Mouse (Mus musculus) lung, embryonic 14.5 days (tissue): Measurements from ENCODE around the gene Spata7. TPM values are rescaled to one million over a fixed set of nuclear protein-coding genes. Genes with fewer than 3 reads are reported as not detected.
A peak's percentile ranks its signal among the peaks of the same experiment; 100 is the strongest.

ENCODE experiments used
- ATAC-seq: fragments of 200-750 bp; cut with Nextera tagmentation; 2 replicates; pipeline ENCODE4 v1.8.0; 2017; ENCODE audit warnings: mild to moderate bottlenecking, moderate TSS enrichment, moderate library complexity; ENCODE audit not compliant: insufficient read depth
- DNase-seq: peaks from one replicate; pipeline ENCODE4 v3.0.0-alpha.2; 2015
- H3K27ac ChIP-seq: fragments of 300-500 bp; sonication (generic); 2 replicates; pipeline ENCODE4 v1.5.1; 2014; ENCODE audit warnings: low read depth, mild to moderate bottlenecking, moderate library complexity
- H3K27me3 ChIP-seq: fragments of 300-500 bp; sonication (generic); 2 replicates; pipeline ENCODE4 v1.6.1; 2014; ENCODE audit warnings: low read length, control low read depth; ENCODE audit not compliant: insufficient read depth
- H3K36me3 ChIP-seq: fragments of 300-500 bp; sonication (generic); 2 replicates; pipeline ENCODE4 v1.6.1; 2014; ENCODE audit warnings: control low read depth; ENCODE audit not compliant: insufficient read depth
- H3K4me1 ChIP-seq: fragments of 300-500 bp; sonication (generic); 2 replicates; pipeline ENCODE4 v1.6.1; 2014; ENCODE audit warnings: antibody characterized with exemption, control low read depth; ENCODE audit not compliant: insufficient read depth
- H3K4me2 ChIP-seq: fragments of 300-500 bp; sonication (generic); 2 replicates; pipeline ENCODE4 v1.6.1; 2014; ENCODE audit warnings: mild to moderate bottlenecking
- H3K4me3 ChIP-seq: fragments of 300-500 bp; sonication (generic); 2 replicates; pipeline ENCODE4 v1.5.1; 2014; ENCODE audit warnings: low read depth, low read length
- H3K9ac ChIP-seq: fragments of 300-500 bp; sonication (generic); 2 replicates; pipeline ENCODE4 v1.6.1; 2014
- H3K9me3 ChIP-seq: fragments of 300-500 bp; sonication (generic); 2 replicates; pipeline ENCODE4 v1.6.1; 2016; ENCODE audit warnings: low read depth, low read length, control low read depth
- CTCF ChIP-seq: IDR thresholded peaks from 2 replicates; pipeline ENCODE4 v1.5.1; 2016; ENCODE audit warnings: antibody characterized with exemption, low read depth
- WGBS: fragments of 180-500 bp; shearing (Covaris S2); extraction: QIAGEN DNeasy Blood & Tissue Kit; methylation state at CpG from one replicate; pipeline ENCODE4 v1.1.7; 2014; 5-methylcytosine and 5-hydroxymethylcytosine counted together
- polyA plus RNA-seq: library from polyadenylated mRNA; unstranded; fragments of >200 nt; fragmentation: Nextera tagmentation; extraction: Ambion mirVana; gene quantifications from 2 replicates; pipeline ENCODE4 v1.2.1, GENCODE M21; 2014

Gene Spata7
- polyA plus RNA-seq, 1 experiment from 2014 or later = 18.5 TPM

DNA sequence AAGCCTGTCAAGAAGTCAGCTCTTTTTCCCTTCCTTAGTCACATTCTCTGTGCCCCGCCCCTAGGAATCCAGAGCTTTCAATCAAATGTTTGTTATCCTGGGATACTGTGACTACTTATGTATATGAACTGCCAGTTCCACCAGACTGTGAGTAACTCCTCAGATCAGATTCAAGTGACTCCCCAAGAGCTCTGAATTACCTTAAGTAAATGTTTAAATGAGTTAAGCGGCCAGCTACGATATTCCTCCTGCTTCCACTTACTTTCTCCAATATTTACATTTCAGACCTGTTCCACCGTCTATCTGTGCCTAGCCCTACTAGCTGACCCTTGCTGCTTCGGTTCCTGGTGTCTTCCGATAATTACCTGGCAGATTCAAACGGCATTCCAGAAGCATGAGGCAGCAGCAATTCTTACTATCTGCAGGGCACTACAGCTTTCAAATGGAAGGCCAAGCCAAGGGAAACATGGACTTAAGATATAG lies 85.7 kb downstream of the Spata7 start:
- H3K4me1 ChIP-seq = peaks cover 7% of the 10 kb centered on the region; the same call in 1 of the 2 replicates
- DNase-seq = peak; percentile 72
- no peak overlapping the region for H3K4me3 ChIP-seq
- 14% methylated on average over 7 of the region's 7 CpGs for WGBS
- H3K36me3 ChIP-seq = peaks cover 6% of the 10 kb centered on the region; the same call in 1 of the 2 replicates
- H3K27me3 ChIP-seq = no peaks in the 10 kb centered on the region
- H3K4me2 ChIP-seq = peak overlapping the region; percentile 6
- peak overlapping the region; percentile 73; the same call in 1 of the 2 replicates for H3K27ac ChIP-seq
- TF ChIP-seq CTCF = no peak
- peak; percentile 91 for ATAC-seq
- no peak overlapping the region for H3K9ac ChIP-seq
- no peaks in the 10 kb centered on the region for H3K9me3 ChIP-seq

DNA sequence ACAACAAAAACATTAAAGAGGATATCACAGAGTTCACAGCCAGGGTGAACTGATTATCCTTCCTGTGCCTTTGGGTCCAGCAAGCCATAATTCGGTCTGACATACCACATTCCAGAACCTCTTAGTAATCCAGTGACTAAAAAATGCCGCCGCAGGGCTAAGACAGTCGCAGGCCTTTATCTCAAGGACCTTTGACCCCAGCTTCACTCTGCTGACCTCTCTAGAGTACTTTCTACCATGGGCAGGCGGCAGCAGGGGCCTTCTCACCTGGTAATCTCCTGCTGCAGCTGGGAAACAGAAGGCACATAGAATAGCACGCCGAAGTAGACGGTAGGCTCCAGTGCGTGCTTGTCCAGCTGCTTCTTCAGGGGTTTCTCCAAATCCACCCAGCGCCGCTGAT lies 86.8 kb downstream of the Spata7 start:
- H3K4me2 ChIP-seq = peak overlapping the region; percentile 3; the same call in 1 of the 2 replicates
- ATAC-seq (no peak), DNase-seq (peak; percentile 8)
- H3K9me3 ChIP-seq = no peaks in the 10 kb centered on the region
- H3K27me3 ChIP-seq = no peaks in the 10 kb centered on the region
- no peak overlapping the region for H3K4me3 ChIP-seq
- H3K27ac ChIP-seq = peak overlapping the region; percentile 73
- no peak overlapping the region for H3K9ac ChIP-seq
- 19% methylated on average over 11 of the region's 11 CpGs for WGBS
- no peak for TF ChIP-seq CTCF
- H3K36me3 ChIP-seq = 0 out of 2 replicates have a peak, but pooled peaks cover under 1% of the 10 kb centered on the region
- peaks cover 7% of the 10 kb centered on the region; the same call in 1 of the 2 replicates for H3K4me1 ChIP-seq

DNA sequence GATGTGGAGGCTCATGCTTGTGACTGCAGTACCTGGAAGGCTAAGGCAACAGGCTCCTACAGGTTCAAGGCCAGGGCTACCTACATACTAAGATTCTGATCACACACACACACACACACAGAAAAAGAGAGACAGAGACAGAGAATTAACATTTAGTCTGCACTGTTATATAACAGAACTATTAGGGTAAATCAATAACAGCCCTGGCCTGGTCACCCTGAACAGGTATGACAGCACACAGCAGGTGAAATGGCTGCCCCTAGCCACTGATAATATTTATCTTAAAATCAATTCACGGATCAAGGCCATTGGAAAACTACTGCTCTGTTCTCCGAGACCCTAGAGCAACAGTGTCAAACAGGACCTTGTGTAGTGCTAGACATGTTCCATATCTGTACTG lies 88.2 kb downstream of the Spata7 start:
- H3K9ac ChIP-seq = no peak overlapping the region
- no peaks in the 10 kb centered on the region for H3K36me3 ChIP-seq
- no peak overlapping the region for H3K4me3 ChIP-seq
- ATAC-seq (no peak), DNase-seq (no peak)
- peaks cover 7% of the 10 kb centered on the region; the same call in 1 of the 2 replicates for H3K4me1 ChIP-seq
- H3K4me2 ChIP-seq = no peak overlapping the region
- H3K9me3 ChIP-seq = no peaks in the 10 kb centered on the region
- TF ChIP-seq CTCF = no peak
- no peaks in the 10 kb centered on the region for H3K27me3 ChIP-seq
- 83% methylated on average over 2 of the region's 2 CpGs for WGBS
- H3K27ac ChIP-seq = no peak overlapping the region

Other genes with a start within 250 kb of the Spata7 start
- 0.03 TPM in 1 of 2 replicates, not detected in the other for gene Kcnk10, start 49.8 kb upstream of the Spata7 start, polyA plus RNA-seq
- gene Ptpn21, start 109.2 kb downstream of the Spata7 start, polyA plus RNA-seq = 13.4 and 14.5 TPM in 2 replicates
- gene Zc3h14, start 118.8 kb downstream of the Spata7 start, polyA plus RNA-seq = 154 and 155 TPM in 2 replicates